Mouse (Mus musculus) T-cell, adult 2 months (primary cell): ENCODE results near the gene Golga7b.

Experiments used
- DNase-seq: peaks from one replicate; pipeline ENCODE4 v3.0.0; 2022; ENCODE audit warnings: low spot score

Golga7b gene

GRCm38 (mm10) chr19:42249976-42250914 is 2.9 kb downstream of the Golga7b start:
- DNase-seq: no peak

GRCm38 (mm10) chr19:42255438-42255783 is 8.0 kb downstream of the Golga7b start:
- no peak for DNase-seq

- DNase-seq: no peak
Observed at GRCm38 (mm10) chr19:42255784-42256610, 8.6 kb downstream of the Golga7b start.

- no peak for DNase-seq
Observed at GRCm38 (mm10) chr19:42256611-42257240, 9.4 kb downstream of the Golga7b start.

- DNase-seq: no peak
Observed at GRCm38 (mm10) chr19:42257241-42257635, 9.9 kb downstream of the Golga7b start.

GRCm38 (mm10) chr19:42258031-42258430 is 10.7 kb downstream of the Golga7b start:
- no peak for DNase-seq

GRCm38 (mm10) chr19:42258596-42258995 is 11.2 kb downstream of the Golga7b start:
- DNase-seq: no peak

- no peak for DNase-seq
Observed at GRCm38 (mm10) chr19:42260486-42260885, 13.1 kb downstream of the Golga7b start.

GRCm38 (mm10) chr19:42263524-42263923 is 16.1 kb downstream of the Golga7b start:
- DNase-seq: no peak

- DNase-seq: no peak
Observed at GRCm38 (mm10) chr19:42268337-42268736, 21.0 kb downstream of the Golga7b start.

- no peak for DNase-seq
Observed at GRCm38 (mm10) chr19:42270119-42270518, 22.7 kb downstream of the Golga7b start.

GRCm38 (mm10) chr19:42271182-42271581 is 23.8 kb downstream of the Golga7b start:
- DNase-seq: no peak

GRCm38 (mm10) chr19:42272003-42272963 is 24.9 kb downstream of the Golga7b start:
- DNase-seq: peak; percentile 12

- no peak for DNase-seq
Observed at GRCm38 (mm10) chr19:42277288-42277687, 29.9 kb downstream of the Golga7b start.

- DNase-seq: no peak
Observed at GRCm38 (mm10) chr19:42278461-42278860, 31.1 kb downstream of the Golga7b start.

- DNase-seq: no peak
Observed at GRCm38 (mm10) chr19:42279611-42280010, 32.2 kb downstream of the Golga7b start.

GRCm38 (mm10) chr19:42284178-42284577 is 36.8 kb downstream of the Golga7b start:
- DNase-seq: no peak

- DNase-seq: no peak
Observed at GRCm38 (mm10) chr19:42288361-42288760, 41.0 kb downstream of the Golga7b start.

GRCm38 (mm10) chr19:42290954-42291661 is 43.7 kb downstream of the Golga7b start:
- DNase-seq: no peak

GRCm38 (mm10) chr19:42292106-42292505 is 44.7 kb downstream of the Golga7b start:
- DNase-seq: no peak

- no peak for DNase-seq
Observed at GRCm38 (mm10) chr19:42293216-42293615, 45.8 kb downstream of the Golga7b start.
